In genomic region chrX:163144475-163144874, GRCm38 (mm10) we compare ENCODE assay signal across 20 mouse cellular contexts.
DNase-seq lines count a peak whose midpoint lies in the region; ATAC-seq and TF ChIP-seq lines count a peak whose summit lies in the region.
"Had no signal": no experiment of that assay in that cellular context is flagged by ENCODE, and none has a peak within 500 bp of the region (broad histone marks: within the 10 kb centered on the region; RNA-seq: fewer than 3 reads in every experiment).

No protein-coding gene starts in this region.

- H3K9ac ChIP-seq in kidney, embryonic 16.5 days (replicated peaks; ENCODE audit: low read length) = no peak overlapping the region
- no peak overlapping the region for H3K9ac ChIP-seq in midbrain, embryonic 14.5 days (replicated peaks; ENCODE audit: low read length)
- H3K9ac ChIP-seq: embryonic facial prominence, embryonic 13.5 days; forebrain, embryonic 12.5 days; heart, embryonic 12.5 days; midbrain, embryonic 12.5 days had no signal

- WGBS in kidney, embryonic 16.5 days = 74% methylated on average over 3 of the region's 3 CpGs
- WGBS in midbrain, embryonic 14.5 days = 68% methylated on average over 3 of the region's 3 CpGs

- H3K4me2 ChIP-seq in kidney, embryonic 16.5 days (replicated peaks; ENCODE audit: low read depth, low read length) = no peak overlapping the region
- no peak overlapping the region for H3K4me2 ChIP-seq in midbrain, embryonic 14.5 days (ENCODE audit: low read length)
- H3K4me2 ChIP-seq: embryonic facial prominence, embryonic 13.5 days; forebrain, embryonic 12.5 days; heart, embryonic 12.5 days; midbrain, embryonic 12.5 days had no signal

- peak; percentile 9 for DNase-seq in embryo, embryonic 10 days (ENCODE audit: low spot score)
- DNase-seq in embryo, embryonic 11 days = no peak
- peak; percentile 9 for DNase-seq in kidney, adult 9 months
- DNase-seq in 3T3-L1 (ENCODE audit: low read depth, low spot score) = peak; percentile 56
- no peak for DNase-seq in Patski (ENCODE audit: low read depth, low spot score)
- no peak for DNase-seq in midbrain, embryonic 14.5 days
- DNase-seq in adrenal gland, postnatal 36 days = no peak
- DNase-seq: cerebellum, adult 11-12 months; cerebellum, postnatal 10 days; heart, postnatal 14 days; kidney, adult 11 months; kidney, postnatal 36 days had no signal

- H3K27ac ChIP-seq in kidney, embryonic 16.5 days (ENCODE audit: low read length) = no peak overlapping the region
- H3K27ac ChIP-seq in midbrain, embryonic 14.5 days (replicated peaks; ENCODE audit: low read depth, low read length) = no peak overlapping the region
- H3K27ac ChIP-seq: embryonic facial prominence, embryonic 13.5 days; forebrain, embryonic 12.5 days; hindbrain, postnatal 0 days; midbrain, embryonic 12.5 days had no signal

- no peak overlapping the region for H3K4me3 ChIP-seq in kidney, embryonic 16.5 days (ENCODE audit: low read length)
- H3K4me3 ChIP-seq in midbrain, embryonic 14.5 days (replicated peaks; ENCODE audit: low read depth, low read length) = no peak overlapping the region
- H3K4me3 ChIP-seq: embryonic facial prominence, embryonic 13.5 days; erythroblast, embryonic 14.5 days; forebrain, embryonic 12.5 days; heart, embryonic 12.5 days; midbrain, embryonic 12.5 days had no signal

- in situ Hi-C loops in Patski (cut with MboI; ENCODE audit: low pct_unique_long_range_greater_than_20kb) = loop anchor here (5.0 kb wide), 1 partner anchor 192 kb away; no protein-coding TSS in a partner anchor

- H3K4me1 ChIP-seq in kidney, embryonic 16.5 days (ENCODE audit: insufficient read depth, low read length) = no peaks in the 10 kb centered on the region
- H3K4me1 ChIP-seq in midbrain, embryonic 14.5 days (ENCODE audit: control insufficient read depth, insufficient read depth, low read length) = no peaks in the 10 kb centered on the region
- H3K4me1 ChIP-seq: embryonic facial prominence, embryonic 13.5 days; forebrain, embryonic 12.5 days; heart, embryonic 12.5 days; midbrain, embryonic 12.5 days had no signal

- no peaks in the 10 kb centered on the region for H3K36me3 ChIP-seq in kidney, embryonic 16.5 days (ENCODE audit: insufficient read depth, low read length)
- H3K36me3 ChIP-seq in midbrain, embryonic 14.5 days (ENCODE audit: control insufficient read depth, insufficient read depth, low read length) = no peaks in the 10 kb centered on the region
- H3K36me3 ChIP-seq: embryonic facial prominence, embryonic 13.5 days; forebrain, embryonic 12.5 days; heart, embryonic 12.5 days; midbrain, embryonic 12.5 days had no signal

- ATAC-seq in kidney, embryonic 16.5 days (ENCODE audit: low FRiP score, low TSS enrichment) = no peak
- ATAC-seq in Patski = no peak
- ATAC-seq in midbrain, embryonic 14.5 days (ENCODE audit: low FRiP score, low TSS enrichment) = no peak
- ATAC-seq: CD4-positive, CD25-positive, alpha-beta regulatory T cell, adult 4 months; hindbrain, postnatal 0 days had no signal

- POLR2A ChIA-PET in Patski (lab: Charles Lee) = no interaction called here

- H3K9me3 ChIP-seq in kidney, embryonic 16.5 days (ENCODE audit: low read length) = no peaks in the 10 kb centered on the region
- no peaks in the 10 kb centered on the region for H3K9me3 ChIP-seq in midbrain, embryonic 14.5 days (ENCODE audit: control insufficient read depth, low read length)
- H3K9me3 ChIP-seq: embryonic facial prominence, embryonic 13.5 days; forebrain, embryonic 12.5 days; heart, embryonic 12.5 days; midbrain, embryonic 12.5 days had no signal

- peaks cover 6% of the 10 kb centered on the region; the same call in 1 of the 2 replicates for H3K27me3 ChIP-seq in kidney, embryonic 16.5 days (ENCODE audit: insufficient read depth, low read length)
- no peaks in the 10 kb centered on the region for H3K27me3 ChIP-seq in Patski
- no peaks in the 10 kb centered on the region for H3K27me3 ChIP-seq in midbrain, embryonic 14.5 days (ENCODE audit: control insufficient read depth, insufficient read depth, low read length)
- H3K27me3 ChIP-seq: heart, embryonic 12.5 days; midbrain, embryonic 12.5 days had no signal

- CTCF ChIA-PET in Patski (lab: Charles Lee) = interaction anchor here (1.2 to 1.3 kb wide), 2 partner anchors 11 to 194 kb away, joined by 3 to 5 read pairs; no protein-coding TSS in a partner anchor

- peak; percentile 50 for TF ChIP-seq CTCF in Patski (IDR thresholded peaks at IDR 0.05)

Comparison
In these comparisons a context has a peak if more than half of its experiments do, and no peak if none do; other contexts are left out.
1. DNase-seq: peak in embryo, embryonic 10 days (single experiment), kidney, adult 9 months (single experiment) and 3T3-L1 (single experiment); none in embryo, embryonic 11 days (single experiment), Patski (single experiment), midbrain, embryonic 14.5 days (single experiment) and adrenal gland, postnatal 36 days (0 of 2).